10 mouse cellular contexts compared by ENCODE assay signal in genomic region chr2:26300161-26300807, GRCm38 (mm10). TPM values are rescaled to one million over a fixed set of nuclear protein-coding genes. Genes with fewer than 3 reads are reported as not detected.
DNase-seq lines count a peak whose midpoint lies in the region; ATAC-seq and TF ChIP-seq lines count a peak whose summit lies in the region.
"Had no signal": no experiment of that assay in that cellular context is flagged by ENCODE, and none has a peak within 500 bp of the region (broad histone marks: within the 10 kb centered on the region; RNA-seq: fewer than 3 reads in every experiment).

No protein-coding gene starts in this region.

- H3K9me3 ChIP-seq in heart, embryonic 12.5 days (replicated peaks) = no peaks in the 10 kb centered on the region
- H3K9me3 ChIP-seq in embryonic facial prominence, embryonic 14.5 days (ENCODE audit: control insufficient read depth, low read length) = no peaks in the 10 kb centered on the region
- H3K9me3 ChIP-seq in lung, postnatal 0 days (ENCODE audit: low read length) = no peaks in the 10 kb centered on the region

- H3K4me2 ChIP-seq in heart, embryonic 12.5 days = peak overlapping the region; percentile 20; the same call in 1 of the 2 replicates
- no peak overlapping the region for H3K4me2 ChIP-seq in embryonic facial prominence, embryonic 14.5 days (ENCODE audit: low read depth, low read length)
- no peak overlapping the region for H3K4me2 ChIP-seq in lung, postnatal 0 days (replicated peaks; ENCODE audit: low read depth, low read length)

- ATAC-seq in heart, embryonic 12.5 days (ENCODE audit: insufficient number of reproducible peaks, low FRiP score) = no peak
- peak; percentile 37; the same call in 1 of the 2 replicates for ATAC-seq in embryonic facial prominence, embryonic 14.5 days (ENCODE audit: low read depth)
- ATAC-seq in lung, postnatal 0 days = peak; percentile 37

- TF ChIP-seq CTCF in lung, postnatal 0 days (IDR thresholded peaks at IDR 0.05) = no peak

- H3K9ac ChIP-seq in heart, embryonic 12.5 days = no peak overlapping the region
- no peak overlapping the region for H3K9ac ChIP-seq in embryonic facial prominence, embryonic 14.5 days (ENCODE audit: low read depth, low read length)
- no peak overlapping the region for H3K9ac ChIP-seq in lung, postnatal 0 days (replicated peaks; ENCODE audit: low read depth)
- H3K9ac ChIP-seq: liver, embryonic 14.5 days had no signal

- no peak for TF ChIP-seq EP300 in lung, postnatal 0 days (IDR thresholded peaks at IDR 0.05)

- H3K27me3 ChIP-seq in heart, embryonic 12.5 days (replicated peaks) = no peaks in the 10 kb centered on the region
- H3K27me3 ChIP-seq in embryonic facial prominence, embryonic 14.5 days (replicated peaks; ENCODE audit: control insufficient read depth, insufficient read depth, low read length) = no peaks in the 10 kb centered on the region
- H3K27me3 ChIP-seq in lung, postnatal 0 days (replicated peaks; ENCODE audit: insufficient read depth, low read length) = no peaks in the 10 kb centered on the region

- no peak overlapping the region for H3K4me3 ChIP-seq in heart, embryonic 12.5 days
- no peak overlapping the region for H3K4me3 ChIP-seq in embryonic facial prominence, embryonic 14.5 days (ENCODE audit: low read depth, low read length)
- no peak overlapping the region for H3K4me3 ChIP-seq in lung, postnatal 0 days (ENCODE audit: low read depth, low read length)

- intact Hi-C loops in heart, postnatal 25 days (cut with DNase I) = loop anchor here (2.0 to 5.0 kb wide), 3 partner anchors 55 to 267 kb away; no protein-coding TSS in a partner anchor

- H3K4me1 ChIP-seq in heart, embryonic 12.5 days (replicated peaks) = peaks cover 45% of the 10 kb centered on the region
- H3K4me1 ChIP-seq in embryonic facial prominence, embryonic 14.5 days (ENCODE audit: control insufficient read depth, insufficient read depth, low read length) = peaks cover 26% of the 10 kb centered on the region
- H3K4me1 ChIP-seq in lung, postnatal 0 days (ENCODE audit: insufficient read depth, low read depth, low read length) = peaks cover 7% of the 10 kb centered on the region; the same call in 1 of the 2 replicates

- H3K36me3 ChIP-seq in heart, embryonic 12.5 days = no peaks in the 10 kb centered on the region
- H3K36me3 ChIP-seq in embryonic facial prominence, embryonic 14.5 days (ENCODE audit: control insufficient read depth, insufficient read depth, low read length) = no peaks in the 10 kb centered on the region
- H3K36me3 ChIP-seq in lung, postnatal 0 days (ENCODE audit: insufficient read depth, low read length) = no peaks in the 10 kb centered on the region

- no peak for DNase-seq in heart, postnatal 25 days (ENCODE audit: low spot score)
- peak; percentile 76 for DNase-seq in adipocyte (ENCODE audit: low spot score)
- DNase-seq in embryonic facial prominence, embryonic 14.5 days (ENCODE audit: low spot score) = peak; percentile 69
- DNase-seq in lung, postnatal 0 days (ENCODE audit: low spot score) = peak; percentile 65
- DNase-seq in urinary bladder, adult 2 months (ENCODE audit: low spot score) = no peak
- no peak for DNase-seq in spleen, adult 18-20 months
- DNase-seq in kidney, postnatal 25 days = no peak

- 0 out of 2 replicates have a peak overlapping the region, but pooled peaks have one; percentile 20 for H3K27ac ChIP-seq in heart, embryonic 12.5 days (ENCODE audit: poor library complexity, severe bottlenecking)
- H3K27ac ChIP-seq in embryonic facial prominence, embryonic 14.5 days (replicated peaks; ENCODE audit: low read depth, low read length) = no peak overlapping the region; the same call in 1 of the 2 replicates
- no peak overlapping the region for H3K27ac ChIP-seq in lung, postnatal 0 days (ENCODE audit: low read length)
- H3K27ac ChIP-seq: liver, embryonic 14.5 days had no signal

- 33% methylated on average over 5 of the region's 5 CpGs for WGBS in heart, embryonic 12.5 days
- 36% methylated on average over 5 of the region's 5 CpGs for WGBS in embryonic facial prominence, embryonic 14.5 days
- WGBS in lung, postnatal 0 days = 21% methylated on average over 5 of the region's 5 CpGs

RNA-seq across cellular contexts. Expression of gene Ccdc187, which starts 5.9 kb away (rescaled TPM):
- 0.05 and 0.09 TPM in 2 replicates for polyA plus RNA-seq in heart, embryonic 12.5 days (2016; fragmentation: Nextera tagmentation; extraction: Ambion mirVana)
- total RNA-seq in heart, postnatal 25 days (2021) = under 1 TPM; 0.08 to 0.18 TPM
- 0.17 and 0.28 TPM in 2 replicates for polyA plus RNA-seq in embryonic facial prominence, embryonic 14.5 days (2014; fragmentation: Nextera tagmentation; extraction: Ambion mirVana)
- 0.61 and 0.77 TPM in 2 replicates for polyA plus RNA-seq in lung, postnatal 0 days (2015; fragmentation: Nextera tagmentation; extraction: Ambion mirVana)
- 1.0 and 1.3 TPM in 2 replicates for polyA plus RNA-seq in urinary bladder, adult 2 months (2012; rRNA removed)
- total RNA-seq: CH12.LX had no signal

RNA-seq across cellular contexts. Expression of gene Gpsm1, which starts 15.0 kb away (rescaled TPM):
- polyA plus RNA-seq in heart, embryonic 12.5 days (2016; fragmentation: Nextera tagmentation; extraction: Ambion mirVana) = 38.0 and 39.9 TPM in 2 replicates
- 100 to 1,000 TPM; 195 to 226 TPM for total RNA-seq in heart, postnatal 25 days (2021)
- 29.3 and 33.8 TPM in 2 replicates for polyA plus RNA-seq in embryonic facial prominence, embryonic 14.5 days (2014; fragmentation: Nextera tagmentation; extraction: Ambion mirVana)
- polyA plus RNA-seq in lung, postnatal 0 days (2015; fragmentation: Nextera tagmentation; extraction: Ambion mirVana) = 29.0 and 33.0 TPM in 2 replicates
- 17.1 and 20.7 TPM in 2 replicates for polyA plus RNA-seq in urinary bladder, adult 2 months (2012; rRNA removed)

RNA-seq across cellular contexts. Expression of gene Dnlz, which starts 51.6 kb away (rescaled TPM):
- polyA plus RNA-seq in heart, embryonic 12.5 days (2016; fragmentation: Nextera tagmentation; extraction: Ambion mirVana) = 31.4 and 33.7 TPM in 2 replicates
- total RNA-seq in heart, postnatal 25 days (2021) = 10 to 100 TPM; 20.0 to 21.8 TPM
- polyA plus RNA-seq in embryonic facial prominence, embryonic 14.5 days (2014; fragmentation: Nextera tagmentation; extraction: Ambion mirVana) = 24.2 and 27.6 TPM in 2 replicates
- 14.2 and 15.5 TPM in 2 replicates for polyA plus RNA-seq in lung, postnatal 0 days (2015; fragmentation: Nextera tagmentation; extraction: Ambion mirVana)
- polyA plus RNA-seq in urinary bladder, adult 2 months (2012; rRNA removed) = 18.0 and 18.9 TPM in 2 replicates

Comparison
In these comparisons a context has a peak if more than half of its experiments do, and no peak if none do; other contexts are left out.
1. DNase-seq: peak in adipocyte (single experiment), embryonic facial prominence, embryonic 14.5 days (single experiment) and lung, postnatal 0 days (single experiment); none in heart, postnatal 25 days (single experiment), urinary bladder, adult 2 months (single experiment), spleen, adult 18-20 months (0 of 2) and kidney, postnatal 25 days (0 of 2).